Mouse (Mus musculus): ENCODE results near the gene Zmynd8.
A peak's percentile ranks its signal among the peaks of the same experiment; 100 is the strongest.

The Zmynd8 gene

DNA sequence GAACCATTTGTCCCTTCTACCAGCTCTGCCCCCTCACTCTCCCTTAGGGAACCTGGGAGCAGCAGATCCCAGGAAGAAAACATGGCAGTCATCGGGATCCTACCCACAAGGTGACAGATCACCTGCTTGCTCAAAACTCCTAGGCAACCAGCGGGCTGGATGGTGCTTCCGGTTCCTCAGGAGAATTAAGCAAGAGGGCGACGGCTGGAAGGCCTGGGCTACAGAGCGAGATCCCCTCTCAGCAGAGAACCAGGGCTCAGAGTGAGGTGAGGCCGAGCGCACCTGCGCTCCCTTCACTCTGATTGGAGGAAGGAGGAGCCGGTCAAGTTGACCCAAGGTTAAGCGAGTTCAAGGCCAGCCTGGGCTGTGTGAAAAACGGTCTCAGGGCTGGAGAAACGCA, 2.6 kb downstream of the Zmynd8 start:
- no peak for DNase-seq

DNA sequence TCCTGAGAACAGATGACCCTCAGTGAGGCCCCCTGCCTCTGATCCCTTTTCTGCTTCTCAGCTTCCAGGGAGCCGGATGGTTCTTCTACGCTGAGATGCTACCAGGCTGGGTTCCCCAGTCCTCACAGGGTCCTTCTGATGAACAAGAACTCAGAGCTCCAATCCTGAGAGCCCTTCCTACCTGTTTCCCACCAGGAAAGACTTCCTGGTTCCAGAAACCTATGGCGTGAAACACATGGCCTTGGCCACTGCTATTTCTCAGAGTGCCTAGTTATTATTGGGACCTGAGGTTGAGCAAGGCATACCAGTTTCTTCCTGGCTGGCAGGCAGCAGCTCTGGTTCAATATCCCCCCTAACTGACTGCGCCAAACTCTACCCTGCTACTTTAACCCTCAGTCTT, 3.1 kb downstream of the Zmynd8 start:
- DNase-seq, result no peak

- no peak for DNase-seq
These were observed 4.3 kb downstream of the Zmynd8 start for GRCm38 (mm10) chr2:165894533-165894932.

- no peak for DNase-seq
These were observed 5.6 kb downstream of the Zmynd8 start for GRCm38 (mm10) chr2:165893232-165893631.

- DNase-seq, result no peak
These were observed 6.2 kb downstream of the Zmynd8 start for GRCm38 (mm10) chr2:165892626-165893025.

DNA sequence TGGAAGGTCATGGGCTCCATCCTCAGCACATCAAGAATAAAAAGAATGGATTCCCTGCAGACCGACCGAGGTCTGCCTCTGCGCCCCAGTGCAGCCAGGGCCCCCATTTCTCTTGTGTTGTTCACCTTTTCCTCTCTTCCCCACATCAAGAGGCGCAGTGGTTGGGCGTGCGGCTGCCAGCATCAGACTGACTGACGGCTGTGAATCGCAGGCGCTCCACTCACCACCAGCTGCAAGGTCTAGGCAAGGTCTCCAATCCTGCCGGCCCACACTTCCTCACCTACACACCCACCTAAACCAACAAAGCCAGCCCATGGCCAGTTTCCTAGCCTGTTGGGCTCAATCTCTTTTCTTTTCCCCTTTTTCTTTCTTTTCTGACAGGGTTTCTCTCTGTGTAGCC, 8.4 kb downstream of the Zmynd8 start:
- peak; percentile 88 for DNase-seq

DNA sequence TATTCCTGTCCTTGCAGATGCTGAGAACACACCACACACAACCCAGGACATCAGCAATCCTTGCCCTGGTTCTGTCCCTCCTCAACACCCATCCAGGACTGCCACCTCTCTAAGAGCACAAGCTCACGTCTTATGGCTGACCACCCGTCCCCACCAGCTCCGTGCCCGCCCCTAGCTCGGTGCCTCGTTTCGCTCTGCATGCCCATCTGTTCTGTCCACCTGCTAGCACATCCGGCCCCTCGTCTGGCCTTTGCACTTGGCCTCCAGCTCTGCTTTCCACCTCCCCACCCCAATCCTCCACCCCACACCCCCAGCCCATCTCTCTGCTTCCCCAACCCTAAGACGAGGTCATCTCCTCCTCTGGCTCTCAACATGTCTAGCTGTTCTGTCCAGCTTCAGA, 8.9 kb downstream of the Zmynd8 start:
- DNase-seq, result no peak

- DNase-seq, result no peak
These were observed 9.6 kb downstream of the Zmynd8 start for GRCm38 (mm10) chr2:165889266-165889665.

GRCm38 (mm10) chr2:165888813-165889221, 10.0 kb downstream of the Zmynd8 start:
- no peak for DNase-seq

DNA sequence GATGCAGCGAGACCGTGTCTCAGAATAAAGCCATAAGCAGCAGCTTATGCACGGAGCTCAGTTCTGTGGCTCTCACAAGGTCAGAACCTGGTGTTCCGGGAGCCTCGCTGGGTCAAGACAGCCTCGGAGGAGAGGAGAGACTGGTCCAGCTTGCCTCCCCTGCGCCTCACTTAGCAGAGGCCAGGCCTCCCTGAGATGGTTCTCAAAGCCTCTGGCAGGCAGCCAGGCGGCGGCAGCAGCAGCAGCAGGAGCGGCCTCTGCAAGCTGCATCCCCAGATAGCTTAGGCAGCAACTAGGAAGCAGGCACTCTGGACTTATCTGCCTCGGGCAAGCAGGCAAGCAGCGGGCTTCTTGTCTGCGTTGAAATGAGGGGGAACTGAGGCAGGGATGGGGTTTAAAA, 10.4 kb downstream of the Zmynd8 start:
- DNase-seq, result peak; percentile 33

- no peak for DNase-seq
These were observed 11.8 kb downstream of the Zmynd8 start for GRCm38 (mm10) chr2:165886857-165887628.

GRCm38 (mm10) chr2:165886482-165886856, 12.3 kb downstream of the Zmynd8 start:
- no peak for DNase-seq

GRCm38 (mm10) chr2:165885951-165886320, 12.9 kb downstream of the Zmynd8 start:
- no peak for DNase-seq

DNA sequence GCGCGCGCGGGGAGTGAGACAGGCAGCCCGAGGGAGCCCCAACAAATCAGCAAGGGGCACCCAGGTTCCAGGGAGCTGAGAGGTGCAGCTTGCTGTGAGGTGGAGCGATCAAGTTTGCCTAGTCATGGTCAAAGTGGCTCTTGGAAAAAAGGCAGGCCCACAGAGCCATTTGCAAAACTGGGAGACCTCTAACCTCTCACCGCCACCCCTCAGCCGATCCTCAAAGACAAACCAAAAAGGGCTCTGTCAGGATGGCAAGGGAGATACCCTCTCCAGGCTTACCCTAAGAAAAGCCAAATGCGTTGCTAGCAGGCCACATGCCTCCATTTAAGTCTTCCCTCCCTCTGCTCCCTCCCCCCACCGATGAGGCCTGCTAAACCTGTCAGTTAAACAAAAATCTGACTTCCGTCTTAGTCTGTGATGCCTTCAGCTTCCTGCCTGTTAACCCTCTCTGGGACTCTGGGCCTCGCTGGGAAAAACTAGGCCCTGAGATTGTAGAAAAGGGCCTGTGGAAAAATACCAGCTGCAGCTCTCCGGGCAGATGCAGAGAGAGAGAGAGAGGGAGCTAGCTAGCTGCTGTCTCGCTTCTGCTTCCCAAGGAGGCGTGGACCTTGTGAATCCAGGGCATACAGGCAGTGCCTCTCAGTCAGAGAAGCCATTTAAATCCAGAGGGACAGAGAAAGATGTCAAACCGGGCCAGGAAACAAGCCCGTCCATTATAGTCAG, 13.4 kb downstream of the Zmynd8 start:
- DNase-seq, result peak; percentile 81

- peak; percentile 98 for DNase-seq
These were observed 14.1 kb downstream of the Zmynd8 start for GRCm38 (mm10) chr2:165884577-165885224.

DNA sequence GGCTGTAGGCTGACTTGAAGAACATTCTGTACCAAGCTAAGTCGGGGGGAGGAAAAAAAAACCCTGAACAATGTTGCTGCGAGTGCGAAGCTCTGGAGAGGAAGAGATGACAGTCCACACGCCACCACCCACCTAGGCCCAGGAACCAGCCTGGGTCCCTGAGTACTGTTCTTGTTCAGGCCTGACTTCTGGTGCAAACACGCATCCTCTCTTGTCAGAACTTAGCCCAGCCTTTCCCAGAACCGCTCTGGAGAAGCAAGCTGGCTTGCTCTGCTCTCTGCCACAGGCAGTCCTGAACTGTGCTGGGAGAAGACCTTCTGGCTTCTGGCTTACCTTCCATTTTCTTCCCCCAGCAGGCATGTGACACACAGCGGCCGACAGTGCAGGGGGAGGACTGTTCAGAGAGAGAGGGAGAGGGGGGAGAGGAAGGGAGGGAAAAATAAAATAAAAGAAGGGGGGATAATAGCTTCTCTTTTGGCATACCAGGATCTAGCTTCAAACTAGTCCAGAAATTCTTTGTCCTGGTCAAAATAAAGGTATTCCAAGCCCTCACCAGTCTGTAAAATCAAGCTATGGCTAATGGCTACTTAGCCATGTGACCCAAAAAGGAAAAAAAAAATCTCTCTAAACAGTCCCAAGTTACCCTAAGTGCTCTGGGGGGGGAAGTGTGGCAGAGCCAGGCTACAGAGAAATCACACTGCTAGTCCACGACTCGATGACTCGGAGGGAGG, 14.8 kb downstream of the Zmynd8 start:
- peak; percentile 64 for DNase-seq

DNA sequence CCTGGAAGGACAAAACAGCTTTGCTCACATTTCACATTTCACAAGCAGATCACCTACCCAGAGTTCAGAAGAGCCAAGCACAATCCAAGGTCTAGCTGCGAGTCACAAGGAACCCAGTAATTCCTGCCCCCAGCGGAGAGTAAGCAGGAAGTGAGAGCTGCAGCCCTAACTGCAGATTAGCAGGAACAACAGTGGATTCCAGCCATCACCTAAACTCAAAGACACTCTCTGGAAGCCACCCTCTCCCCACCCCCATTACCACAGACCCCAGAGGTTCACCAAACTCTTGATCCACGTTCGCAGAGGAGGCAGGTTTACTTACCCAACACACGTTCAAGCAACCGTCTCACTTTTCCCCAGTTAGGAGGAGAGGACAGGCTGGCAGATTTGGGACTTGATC, 15.8 kb downstream of the Zmynd8 start:
- peak; percentile 33 for DNase-seq

GRCm38 (mm10) chr2:165881585-165882431, 17.0 kb downstream of the Zmynd8 start:
- DNase-seq, result no peak

DNA sequence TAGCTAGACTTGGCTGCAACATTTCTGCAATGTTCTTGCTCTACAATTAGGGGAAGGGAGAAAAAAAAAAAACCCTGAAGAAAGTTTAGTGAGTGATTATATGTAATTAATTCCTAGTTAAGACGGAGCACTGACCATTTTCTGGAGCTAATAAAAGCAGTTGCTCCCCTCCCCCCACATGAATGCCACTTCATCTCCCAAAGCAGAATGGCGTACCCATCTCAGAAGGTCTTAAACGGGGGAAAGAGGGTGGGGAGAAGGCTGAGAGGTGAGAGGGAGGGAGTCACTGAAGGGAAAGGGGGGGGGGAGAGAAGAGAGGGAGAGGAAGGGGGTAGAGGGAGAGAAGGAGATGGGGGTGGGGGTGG, 17.6 kb downstream of the Zmynd8 start:
- no peak for DNase-seq

DNA sequence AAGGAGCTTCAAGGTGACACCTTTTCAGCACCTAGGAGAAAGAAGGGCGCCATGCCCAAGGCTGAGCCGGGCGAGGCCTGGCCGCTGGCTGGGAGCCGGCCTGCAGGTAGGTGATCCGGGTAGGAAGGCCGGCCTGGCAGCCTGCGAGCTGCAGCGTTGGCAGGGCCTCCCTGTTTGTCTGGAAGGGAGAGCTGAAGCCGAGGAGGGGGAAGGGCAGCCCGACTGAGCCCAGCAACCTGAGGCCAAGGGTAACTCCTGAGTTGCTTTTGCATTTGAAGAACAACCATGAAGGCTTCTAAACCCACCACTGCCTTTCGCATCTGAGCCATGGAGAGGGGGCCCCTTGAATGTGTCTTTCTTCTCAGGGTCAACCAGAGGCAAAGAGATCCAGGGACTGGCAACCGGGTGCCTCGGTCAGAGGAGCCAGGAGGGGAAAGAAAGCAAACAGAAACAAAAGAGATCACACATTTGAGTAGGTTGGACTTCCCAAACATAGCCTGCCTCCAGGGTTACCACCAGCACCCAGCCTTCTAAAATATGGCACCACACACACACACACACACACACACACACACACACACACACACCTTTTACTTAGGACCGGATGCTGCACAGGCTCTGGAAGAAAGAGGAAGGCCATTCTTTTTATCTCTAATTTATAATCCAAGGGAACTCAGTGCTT, 18.2 kb downstream of the Zmynd8 start:
- no peak for DNase-seq

- DNase-seq, result no peak
These were observed 19.2 kb downstream of the Zmynd8 start for GRCm38 (mm10) chr2:165879403-165880178.

Measured in thymus, postnatal 25 days (tissue).